Mouse (Mus musculus): Measurements from ENCODE around the gene B020004J07Rik. TPM values are rescaled to one million over a fixed set of nuclear protein-coding genes. Genes with fewer than 3 reads are reported as not detected.

The B020004J07Rik gene
- total RNA-seq (2023): not detected

GRCm38 (mm10) chr4:101843923-101844322 is at the start of gene B020004J07Rik:
Gene B020004J07Rik (minus strand): TSS chr4:101844023.

Other genes with a start within 250 kb of the B020004J07Rik start
- gene Leprot, start 196.3 kb downstream of the B020004J07Rik start, total RNA-seq (2023): 10 to 100 TPM; 51.2 to 57.4 TPM
- gene Lepr, start 126.6 kb downstream of the B020004J07Rik start, total RNA-seq (2023): under 1 TPM; 0.18 to 0.49 TPM
- not detected for gene C130073F10Rik, start 49.8 kb upstream of the B020004J07Rik start, total RNA-seq (2023)
- not detected for gene Gm12800, start 65.1 kb upstream of the B020004J07Rik start, total RNA-seq (2023)
- not detected for gene Gm12794, start 96.4 kb upstream of the B020004J07Rik start, total RNA-seq (2023)
- not detected for gene Gm12790, start 137.0 kb upstream of the B020004J07Rik start, total RNA-seq (2023)
- not detected for gene Gm12789, start 142.6 kb upstream of the B020004J07Rik start, total RNA-seq (2023)
- 10 to 100 TPM; 30.8 to 39.1 TPM for gene Pde4b, start 243.5 kb upstream of the B020004J07Rik start, total RNA-seq (2023)

Data from neutrophil, adult 83 days (primary cell).